Mouse (Mus musculus) limb, embryonic 14.5 days (tissue): ENCODE results near the gene Cubn. TPM values are rescaled to one million over a fixed set of nuclear protein-coding genes. Genes with fewer than 3 reads are reported as not detected.

Source experiments
- ATAC-seq: fragments of 200-750 bp; cut with Nextera tagmentation; 2 replicates; pipeline ENCODE4 v1.8.0; 2017; ENCODE audit warnings: low read depth, moderate number of reproducible peaks, moderate TSS enrichment; ENCODE audit not compliant: low FRiP score
- DNase-seq: peaks from one replicate; pipeline ENCODE4 v3.0.0-alpha.2; 2015; ENCODE audit warnings: low spot score
- H3K27ac ChIP-seq: fragments of 300-500 bp; sonication (generic); replicated peaks from 2 replicates; pipeline ENCODE4 v1.5.1; 2014; ENCODE audit warnings: low read depth, mild to moderate bottlenecking, low read length, moderate library complexity, mixed read lengths
- H3K27me3 ChIP-seq: fragments of 300-500 bp; sonication (generic); 2 replicates; pipeline ENCODE4 v1.6.1; 2014; ENCODE audit warnings: low read length, mixed read lengths; ENCODE audit not compliant: control insufficient read depth, insufficient read depth
- H3K36me3 ChIP-seq: fragments of 300-500 bp; sonication (generic); 2 replicates; pipeline ENCODE4 v1.6.1; 2014; ENCODE audit warnings: mild to moderate bottlenecking, low read length, moderate library complexity, mixed read lengths; ENCODE audit not compliant: control insufficient read depth, insufficient read depth
- H3K4me1 ChIP-seq: fragments of 300-500 bp; sonication (generic); 2 replicates; pipeline ENCODE4 v1.6.1; 2014; ENCODE audit warnings: antibody characterized with exemption, low read length, mixed read lengths; ENCODE audit not compliant: control insufficient read depth, insufficient read depth
- H3K4me2 ChIP-seq: fragments of 300-500 bp; sonication (generic); replicated peaks from 2 replicates; pipeline ENCODE4 v1.6.1; 2014; ENCODE audit warnings: low read depth, mild to moderate bottlenecking, low read length, moderate library complexity; ENCODE audit not compliant: severe bottlenecking
- H3K4me3 ChIP-seq: fragments of 300-500 bp; sonication (generic); replicated peaks from 2 replicates; pipeline ENCODE4 v1.5.1; 2014; ENCODE audit warnings: low read length
- H3K9ac ChIP-seq: fragments of 300-500 bp; sonication (generic); 2 replicates; pipeline ENCODE4 v1.6.1; 2014; ENCODE audit warnings: mild to moderate bottlenecking, low read depth, low read length, moderate library complexity; ENCODE audit not compliant: severe bottlenecking
- H3K9me3 ChIP-seq: fragments of 300-500 bp; sonication (generic); 2 replicates; pipeline ENCODE4 v1.6.1; 2016; ENCODE audit warnings: low read length; ENCODE audit not compliant: control insufficient read depth
- POLR2A ChIP-seq: fragments of 200-500 bp; IDR thresholded peaks from 2 replicates; pipeline ENCODE4 v1.8.0; 2012; ENCODE audit warnings: inconsistent platforms, mild to moderate bottlenecking, moderate library complexity, borderline replicate concordance; ENCODE audit not compliant: insufficient read depth, insufficient read length; ENCODE audit errors: extremely low read depth
- WGBS: fragments of 180-500 bp; shearing (Covaris S2); extraction: QIAGEN DNeasy Blood & Tissue Kit; methylation state at CpG from one replicate; pipeline ENCODE4 v1.1.7; 2014; 5-methylcytosine and 5-hydroxymethylcytosine counted together
- polyA plus RNA-seq, 2 experiments: library from polyadenylated mRNA; depleted of rRNA in 1 of 2; stranded (reverse) in 1 of 2; unstranded in 1 of 2; fragments of >200 nt; fragmentation: Nextera tagmentation in 1 of 2; extraction: Ambion mirVana in 1 of 2; gene quantifications; 2 replicates each; pipeline versions ENCODE4 v1.2.1 to v1.2.3; 2012 to 2014

The Cubn gene
- polyA plus RNA-seq, 2 experiments = 0.28 TPM

- no peak for ATAC-seq
- no peaks in the 10 kb centered on the region for H3K27me3 ChIP-seq
- H3K4me3 ChIP-seq = no peak overlapping the region
- no peaks in the 10 kb centered on the region; the same call in 1 of the 2 replicates for H3K4me1 ChIP-seq
- no peak overlapping the region for H3K4me2 ChIP-seq
- no peak overlapping the region for H3K27ac ChIP-seq
- no peak for TF ChIP-seq POLR2A
- no peaks in the 10 kb centered on the region for H3K9me3 ChIP-seq
- H3K9ac ChIP-seq = no peak overlapping the region
- no peak for DNase-seq
- no peaks in the 10 kb centered on the region for H3K36me3 ChIP-seq
Measured at GRCm38 (mm10) chr2:13536747-13537146, 45.1 kb upstream of the Cubn start.

GRCm38 (mm10) chr2:13530639-13531038, 39.0 kb upstream of the Cubn start:
- no peaks in the 10 kb centered on the region for H3K27me3 ChIP-seq
- no peak for TF ChIP-seq POLR2A
- no peaks in the 10 kb centered on the region for H3K36me3 ChIP-seq
- 83% methylated on average over 6 of the region's 6 CpGs for WGBS
- DNase-seq = no peak
- H3K9me3 ChIP-seq = no peaks in the 10 kb centered on the region
- ATAC-seq = no peak
- no peak overlapping the region for H3K9ac ChIP-seq
- no peak overlapping the region for H3K4me2 ChIP-seq
- no peaks in the 10 kb centered on the region; the same call in 1 of the 2 replicates for H3K4me1 ChIP-seq
- no peak overlapping the region for H3K4me3 ChIP-seq
- no peak overlapping the region for H3K27ac ChIP-seq

- H3K9me3 ChIP-seq = no peaks in the 10 kb centered on the region
- no peaks in the 10 kb centered on the region for H3K36me3 ChIP-seq
- DNase-seq = no peak
- H3K27me3 ChIP-seq = no peaks in the 10 kb centered on the region
- H3K4me3 ChIP-seq = no peak overlapping the region
- no peak overlapping the region for H3K9ac ChIP-seq
- TF ChIP-seq POLR2A = no peak
- ATAC-seq = no peak
- no peaks in the 10 kb centered on the region for H3K4me1 ChIP-seq
- no peak overlapping the region for H3K27ac ChIP-seq
- no peak overlapping the region for H3K4me2 ChIP-seq
- 97% methylated on average over 3 of the region's 3 CpGs for WGBS
Measured at GRCm38 (mm10) chr2:13529253-13529933, 37.8 kb upstream of the Cubn start.

GRCm38 (mm10) chr2:13527531-13527930, 35.9 kb upstream of the Cubn start:
- ATAC-seq = no peak
- DNase-seq = no peak
- H3K27ac ChIP-seq = no peak overlapping the region
- H3K4me1 ChIP-seq = no peaks in the 10 kb centered on the region
- no peak overlapping the region for H3K4me2 ChIP-seq
- H3K27me3 ChIP-seq = no peaks in the 10 kb centered on the region
- no peak overlapping the region for H3K9ac ChIP-seq
- no peaks in the 10 kb centered on the region for H3K36me3 ChIP-seq
- H3K4me3 ChIP-seq = no peak overlapping the region
- H3K9me3 ChIP-seq = no peaks in the 10 kb centered on the region
- WGBS = 84% methylated on average over 4 of the region's 4 CpGs
- TF ChIP-seq POLR2A = no peak

GRCm38 (mm10) chr2:13527125-13527524, 35.5 kb upstream of the Cubn start:
- Histone ChIP-seq H3K4me3 (no peak overlapping the region), H3K27ac (no peak overlapping the region), H3K27me3 (no peaks in the 10 kb centered on the region), H3K36me3 (no peaks in the 10 kb centered on the region), H3K4me2 (no peak overlapping the region), H3K4me1 (no peaks in the 10 kb centered on the region), H3K9me3 (no peaks in the 10 kb centered on the region), H3K9ac (no peak overlapping the region)
- ATAC-seq (no peak), DNase-seq (no peak)
- 55% methylated on average over 2 of the region's 2 CpGs for WGBS
- TF ChIP-seq POLR2A = no peak

- Histone ChIP-seq H3K36me3 (no peaks in the 10 kb centered on the region), H3K27me3 (no peaks in the 10 kb centered on the region), H3K9ac (no peak overlapping the region), H3K4me2 (no peak overlapping the region), H3K27ac (no peak overlapping the region), H3K9me3 (no peaks in the 10 kb centered on the region), H3K4me1 (no peaks in the 10 kb centered on the region), H3K4me3 (no peak overlapping the region)
- no peak for DNase-seq
- no peak for TF ChIP-seq POLR2A
- ATAC-seq = no peak
- WGBS = 85% methylated on average over 2 of the region's 2 CpGs
Measured at GRCm38 (mm10) chr2:13526205-13526604, 34.6 kb upstream of the Cubn start.
